Mouse (Mus musculus): ENCODE data around the gene Zmynd8.

GRCm38 (mm10) chr2:165741526-165742050 is 157.2 kb downstream of the Zmynd8 start:
- TF ChIP-seq POLR2A (IDR thresholded peaks at IDR 0.05; ENCODE audit: borderline replicate concordance, control insufficient read depth, low read depth, low read length), result no peak
- TF ChIP-seq CTCF (IDR thresholded peaks at IDR 0.05; ENCODE audit: control insufficient read depth, insufficient read depth, low read length), result no peak

Data from bone marrow, adult 2 months (tissue).